Mouse (Mus musculus): ENCODE data around the gene Map3k14.

- TF ChIP-seq CTCF (IDR thresholded peaks at IDR 0.05; ENCODE audit: extremely low read depth, insufficient read length, insufficient replicate concordance, low read depth, low read length) (no peak), POLR2A (IDR thresholded peaks at IDR 0.05; ENCODE audit: low read depth, low read length) (no peak)
Measured at GRCm38 (mm10) chr11:103252380-103252779, 14.9 kb downstream of the Map3k14 start.

All from small intestine, adult 2 months (tissue).